Mouse (Mus musculus): ENCODE results near the gene Grik4.

GRCm38 (mm10) chr9:42631479-42631878 lies 312.8 kb downstream of the Grik4 start:
- TF ChIP-seq POLR2A (IDR thresholded peaks at IDR 0.05; ENCODE audit: low read depth, low read length) (no peak), CTCF (IDR thresholded peaks at IDR 0.05; ENCODE audit: borderline replicate concordance, insufficient read depth, low read length) (no peak)

Data from embryonic fibroblast, embryonic 13.5 days (primary cell).